Mouse (Mus musculus): ENCODE measurements at regions not wholly inside any gene's neighbourhood (a gene's known extent, or its start where the extent isn't known, plus 50 kb on each side); places are given as distances from the start of the nearest gene placed in this dataset.

- no peak for TF ChIP-seq GATA4 (IDR thresholded peaks at IDR 0.05; ENCODE audit: insufficient replicate concordance, low read length)
Measured at GRCm38 (mm10) chr12:7724992-7725391, 252.5 kb upstream of the Apob start.

- no peak for TF ChIP-seq GATA4 (IDR thresholded peaks at IDR 0.05; ENCODE audit: insufficient replicate concordance, low read length)
Measured at GRCm38 (mm10) chr12:7738020-7738419, 239.4 kb upstream of the Apob start.

GRCm38 (mm10) chr12:7738629-7739351 is 238.7 kb upstream of the Apob start:
- no peak for TF ChIP-seq GATA4 (IDR thresholded peaks at IDR 0.05; ENCODE audit: insufficient replicate concordance, low read length)

- no peak for TF ChIP-seq GATA4 (IDR thresholded peaks at IDR 0.05; ENCODE audit: insufficient replicate concordance, low read length)
Measured at GRCm38 (mm10) chr12:7739352-7739994, 238.0 kb upstream of the Apob start.

GRCm38 (mm10) chr12:7746708-7747107 is 230.7 kb upstream of the Apob start:
- TF ChIP-seq GATA4 (IDR thresholded peaks at IDR 0.05; ENCODE audit: insufficient replicate concordance, low read length), result no peak

- TF ChIP-seq GATA4 (IDR thresholded peaks at IDR 0.05; ENCODE audit: insufficient replicate concordance, low read length), result no peak
Measured at GRCm38 (mm10) chr12:7749319-7750238, 227.9 kb upstream of the Apob start.

GRCm38 (mm10) chr12:7754861-7755260 is 222.6 kb upstream of the Apob start:
- TF ChIP-seq GATA4 (IDR thresholded peaks at IDR 0.05; ENCODE audit: insufficient replicate concordance, low read length), result no peak

- TF ChIP-seq GATA4 (IDR thresholded peaks at IDR 0.05; ENCODE audit: insufficient replicate concordance, low read length), result no peak
Measured at GRCm38 (mm10) chr12:7764795-7765697, 212.4 kb upstream of the Apob start.

- TF ChIP-seq GATA4 (IDR thresholded peaks at IDR 0.05; ENCODE audit: insufficient replicate concordance, low read length), result no peak
Measured at GRCm38 (mm10) chr12:7774127-7774526, 203.3 kb upstream of the Apob start.

GRCm38 (mm10) chr12:7776335-7776734 is 201.1 kb upstream of the Apob start:
- no peak for TF ChIP-seq GATA4 (IDR thresholded peaks at IDR 0.05; ENCODE audit: insufficient replicate concordance, low read length)

- TF ChIP-seq GATA4 (IDR thresholded peaks at IDR 0.05; ENCODE audit: insufficient replicate concordance, low read length), result no peak
Measured at GRCm38 (mm10) chr12:7777220-7778055, 200.0 kb upstream of the Apob start.

GRCm38 (mm10) chr12:7778056-7778440 is 199.4 kb upstream of the Apob start:
- TF ChIP-seq GATA4 (IDR thresholded peaks at IDR 0.05; ENCODE audit: insufficient replicate concordance, low read length), result no peak

- TF ChIP-seq GATA4 (IDR thresholded peaks at IDR 0.05; ENCODE audit: insufficient replicate concordance, low read length), result no peak
Measured at GRCm38 (mm10) chr12:7816616-7817015, 160.8 kb upstream of the Apob start.
